Mouse (Mus musculus) frontal cortex, postnatal 10 days (tissue): ENCODE measurements around the gene Ss18l2.

Experiments used
- DNase-seq, 2 experiments: peaks; one replicate each; pipeline ENCODE4 v3.0.0; 2022; ENCODE audit warnings: low spot score in 2 of 2, mixed read lengths in 1 of 2

Ss18l2 gene

GRCm38 (mm10) chr9:121709898-121710583 lies at the start of gene Ss18l2:
Gene Ss18l2 (plus strand): TSS chr9:121710329.
- peak; percentile 97 for DNase-seq

DNA sequence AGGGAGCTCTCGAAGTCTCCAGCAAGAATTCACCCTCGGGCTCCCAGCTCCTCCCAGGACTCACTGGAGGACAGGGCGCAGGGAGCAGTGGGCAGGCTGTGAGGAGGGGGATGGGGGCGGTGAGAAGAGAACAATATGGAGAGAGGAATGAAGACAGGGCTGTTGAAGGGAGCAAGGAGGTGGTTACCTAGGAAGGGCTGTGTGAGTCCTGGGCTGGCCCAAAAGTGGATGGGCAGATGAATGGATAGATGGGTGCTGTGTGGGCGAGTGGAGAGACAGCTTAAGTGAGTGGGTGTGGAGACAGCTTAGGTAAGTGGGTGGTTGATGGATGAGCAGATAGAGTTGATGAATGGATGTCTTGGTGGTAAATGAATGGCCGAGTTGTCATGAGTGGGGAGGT lies 46.7 kb upstream of the Ss18l2 start:
- DNase-seq, result no peak

DNA sequence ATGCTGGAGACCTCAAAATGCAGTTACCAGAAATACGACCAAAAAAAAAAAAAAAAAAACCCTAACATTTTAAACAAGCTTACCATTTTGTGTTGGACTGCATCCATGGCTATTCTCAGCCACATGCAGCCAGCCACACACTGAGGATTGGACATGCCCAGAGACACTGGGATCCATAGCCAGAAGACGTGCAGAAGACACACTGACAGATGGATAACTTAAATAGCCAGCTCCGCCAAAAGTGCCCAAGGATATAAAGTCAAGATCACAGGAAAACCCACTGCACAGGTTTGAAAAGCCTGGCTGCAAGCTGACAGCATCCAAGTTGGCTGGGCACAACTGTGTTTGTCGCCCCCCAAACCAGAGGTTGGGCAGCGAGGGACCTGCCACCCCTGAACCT lies 46.0 kb upstream of the Ss18l2 start:
- DNase-seq, result no peak

GRCm38 (mm10) chr9:121666957-121667630 lies 43.0 kb upstream of the Ss18l2 start:
- DNase-seq, result peak; percentile 55 to 61

DNA sequence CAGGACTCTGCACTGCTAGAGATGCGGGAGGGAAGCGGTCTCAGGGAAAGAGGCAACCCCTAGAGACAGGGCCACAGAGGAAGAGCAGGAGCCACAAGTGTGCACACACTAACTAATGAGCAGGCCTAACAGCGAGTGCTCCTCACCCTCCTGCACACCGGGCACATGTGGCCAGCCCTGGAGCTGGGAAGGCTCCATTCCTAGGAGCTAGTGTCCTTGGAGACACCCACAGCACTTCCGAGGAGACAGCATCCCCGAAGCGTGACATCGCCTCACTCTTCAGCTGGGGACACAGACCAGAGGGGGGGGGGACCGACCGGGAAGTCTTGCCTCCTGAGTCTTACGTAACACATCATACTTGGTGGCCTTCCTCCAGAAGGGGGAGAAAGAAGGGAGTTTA lies 42.3 kb upstream of the Ss18l2 start:
- DNase-seq, result no peak

- DNase-seq, result peak in 1 of 2 experiments; percentile 57
Observed at GRCm38 (mm10) chr9:121669348-121669791, 40.8 kb upstream of the Ss18l2 start.

DNA sequence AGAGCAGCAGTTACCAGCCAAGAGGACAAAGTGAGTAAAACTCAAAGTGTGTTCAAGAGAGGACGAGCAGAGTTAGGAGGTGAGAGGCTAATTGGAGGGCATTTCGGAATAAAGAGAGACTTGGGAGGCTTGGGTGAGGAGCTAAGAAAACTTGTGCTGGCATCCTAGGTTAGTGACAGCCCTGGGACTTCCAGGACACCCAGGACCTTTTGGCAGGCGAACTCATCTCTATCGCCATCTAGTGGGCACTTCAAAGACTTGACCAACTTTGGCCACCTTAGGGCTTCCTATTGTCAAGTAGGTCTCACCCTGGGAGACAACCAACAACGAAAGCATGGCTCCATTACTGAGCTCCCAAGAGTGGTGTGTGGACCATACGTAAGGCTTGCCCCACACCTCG lies 38.8 kb upstream of the Ss18l2 start:
- no peak for DNase-seq

DNA sequence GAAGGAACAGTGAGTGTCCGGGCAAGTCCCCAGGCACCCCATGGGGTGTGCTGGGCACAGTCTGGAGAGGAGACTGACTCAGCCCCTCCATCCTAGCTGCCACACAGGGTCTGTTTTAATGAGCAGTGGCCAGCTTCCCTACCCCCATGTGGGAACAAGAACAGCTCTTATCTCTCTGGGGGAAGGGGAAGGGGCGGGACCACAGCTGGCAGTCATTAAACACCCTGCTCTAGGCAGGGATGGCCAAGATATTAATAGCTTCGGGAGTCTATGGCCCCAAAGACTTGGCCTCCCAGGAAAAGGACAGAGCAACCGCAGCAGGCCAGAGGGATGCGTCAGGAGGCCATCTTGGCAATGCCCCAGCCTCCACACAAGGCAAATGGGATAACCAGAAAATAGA lies 37.8 kb upstream of the Ss18l2 start:
- no peak for DNase-seq

DNA sequence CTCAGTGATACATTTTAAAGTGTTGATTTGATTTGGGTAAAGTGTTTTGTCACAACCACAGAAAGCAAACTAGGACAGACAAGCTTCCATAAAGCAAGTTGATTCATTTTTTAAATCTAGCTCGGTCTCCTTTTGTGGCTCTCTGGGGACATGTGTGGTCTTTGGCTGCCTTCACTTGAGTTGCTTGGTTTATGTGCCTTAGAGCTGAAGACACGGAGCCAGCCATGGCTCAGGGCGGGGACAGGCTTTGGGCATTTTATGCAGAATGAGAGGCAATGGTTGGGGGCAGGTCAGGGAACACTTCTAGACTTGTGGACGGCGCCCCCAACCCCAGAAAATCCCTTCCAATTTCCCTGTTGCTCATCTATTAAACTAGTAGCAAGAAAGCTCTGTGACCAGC lies 36.4 kb upstream of the Ss18l2 start:
- DNase-seq, result no peak

DNA sequence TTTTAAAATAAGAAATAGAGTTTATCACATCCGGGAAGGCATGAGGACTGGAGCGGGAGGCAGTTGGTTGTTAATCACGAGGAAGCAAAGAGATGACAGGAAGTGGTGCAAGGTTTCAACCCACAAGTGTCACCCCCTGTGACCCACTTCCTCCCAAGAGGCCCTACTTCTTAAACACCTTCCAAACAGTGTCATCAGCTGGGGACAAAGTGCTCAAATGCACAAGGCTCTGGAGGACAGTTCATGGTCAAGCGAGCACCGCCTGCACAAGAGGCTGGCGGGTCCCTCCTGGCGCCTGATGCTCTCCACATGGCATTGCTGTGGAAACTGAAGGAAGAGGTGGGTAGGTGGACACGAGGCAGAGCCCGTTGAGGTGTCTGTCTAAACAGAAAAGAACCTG lies 35.1 kb upstream of the Ss18l2 start:
- DNase-seq, result no peak

DNA sequence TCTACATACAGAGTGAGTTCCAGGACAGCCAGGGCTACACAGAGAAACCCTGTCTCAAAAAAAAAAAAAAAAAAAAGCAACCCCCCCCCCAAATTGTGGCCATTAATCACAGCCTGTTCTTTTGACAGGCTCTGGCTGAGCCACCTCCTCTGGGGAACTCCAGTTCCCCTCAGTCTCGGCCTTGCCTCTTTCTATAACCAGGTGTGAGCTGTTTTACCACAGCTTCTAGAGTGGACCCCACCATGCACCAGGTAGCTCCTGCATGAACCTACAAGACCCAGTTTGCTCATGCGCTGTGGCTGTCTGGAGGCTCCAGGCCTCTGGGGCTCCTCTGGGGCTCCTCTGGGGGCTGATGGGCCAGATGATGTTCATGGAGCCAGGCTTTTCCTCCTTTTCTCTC lies 34.6 kb upstream of the Ss18l2 start:
- DNase-seq, result no peak

DNA sequence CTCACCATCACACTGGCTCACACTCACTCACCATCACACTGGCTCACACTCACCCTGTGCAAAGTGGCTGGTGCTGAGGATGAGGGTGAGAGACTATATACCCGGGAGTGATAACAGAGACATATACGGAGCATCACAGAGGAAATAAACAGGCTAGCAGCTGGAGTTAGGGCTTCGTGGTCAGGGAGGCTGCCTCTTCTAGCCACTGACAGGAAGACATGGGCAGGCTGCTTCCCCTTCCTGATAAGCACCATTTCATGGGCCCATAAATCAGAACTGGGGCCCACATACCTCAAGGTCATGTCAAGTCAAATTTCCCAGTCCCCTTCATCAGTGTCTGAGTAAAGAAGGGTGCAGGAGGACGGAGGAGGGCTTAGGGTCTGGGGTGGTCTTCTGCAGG lies 33.1 kb upstream of the Ss18l2 start:
- no peak for DNase-seq

GRCm38 (mm10) chr9:121677476-121677875 lies 32.7 kb upstream of the Ss18l2 start:
- no peak for DNase-seq

- peak in 1 of 2 experiments; percentile 44 for DNase-seq
Observed at GRCm38 (mm10) chr9:121679549-121679948, 30.6 kb upstream of the Ss18l2 start.

GRCm38 (mm10) chr9:121681191-121681590 lies 28.9 kb upstream of the Ss18l2 start:
- no peak for DNase-seq

DNA sequence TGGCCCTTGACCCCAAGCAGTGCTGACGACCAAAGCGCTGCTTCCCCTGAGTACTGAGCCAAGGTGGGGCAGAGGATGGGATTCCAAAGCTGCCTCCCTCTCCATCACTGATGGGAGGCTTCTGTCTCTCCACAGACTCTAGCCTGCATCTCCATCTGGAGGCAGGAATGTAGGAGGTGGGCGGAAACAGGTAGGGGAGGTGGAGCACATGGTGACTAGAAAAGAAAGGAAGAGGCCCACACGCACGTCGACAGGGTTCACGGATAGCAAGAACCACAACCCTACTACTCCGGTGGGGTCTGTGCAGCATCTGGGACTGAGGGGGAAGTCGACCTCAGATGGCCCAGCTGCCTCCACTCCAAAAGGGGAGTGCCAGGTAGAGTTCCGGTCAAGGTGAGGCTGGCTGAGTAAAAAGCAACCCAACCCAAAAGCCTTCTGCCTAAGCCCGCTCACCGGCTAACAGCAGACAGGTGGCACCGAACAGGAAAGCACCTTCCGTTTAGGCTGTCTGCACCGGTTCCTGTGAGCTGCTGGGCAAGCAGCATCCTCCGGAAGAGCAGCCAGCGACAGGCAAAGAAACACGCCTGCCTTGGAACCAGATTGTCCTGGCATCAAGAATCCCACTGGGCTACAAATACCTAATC lies 28.0 kb upstream of the Ss18l2 start:
- no peak for DNase-seq

DNA sequence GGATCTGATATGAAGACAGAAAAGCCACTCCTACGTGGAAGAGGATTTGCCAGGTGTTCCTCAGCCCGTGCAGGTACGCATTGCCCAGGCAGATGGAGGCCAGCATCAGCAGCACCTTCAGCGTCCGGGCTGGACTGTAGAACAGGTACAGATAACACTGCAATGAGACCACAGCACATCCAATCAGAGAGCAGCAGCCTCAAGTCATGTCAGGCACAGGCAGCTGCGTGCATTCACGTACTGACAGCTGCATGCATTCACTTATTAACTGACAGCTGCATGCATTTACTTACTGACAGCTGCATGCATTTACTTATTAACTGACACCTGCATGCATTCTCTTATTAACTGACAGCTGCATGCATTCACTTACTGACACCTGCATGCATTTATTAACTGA lies 25.4 kb upstream of the Ss18l2 start:
- DNase-seq, result no peak

DNA sequence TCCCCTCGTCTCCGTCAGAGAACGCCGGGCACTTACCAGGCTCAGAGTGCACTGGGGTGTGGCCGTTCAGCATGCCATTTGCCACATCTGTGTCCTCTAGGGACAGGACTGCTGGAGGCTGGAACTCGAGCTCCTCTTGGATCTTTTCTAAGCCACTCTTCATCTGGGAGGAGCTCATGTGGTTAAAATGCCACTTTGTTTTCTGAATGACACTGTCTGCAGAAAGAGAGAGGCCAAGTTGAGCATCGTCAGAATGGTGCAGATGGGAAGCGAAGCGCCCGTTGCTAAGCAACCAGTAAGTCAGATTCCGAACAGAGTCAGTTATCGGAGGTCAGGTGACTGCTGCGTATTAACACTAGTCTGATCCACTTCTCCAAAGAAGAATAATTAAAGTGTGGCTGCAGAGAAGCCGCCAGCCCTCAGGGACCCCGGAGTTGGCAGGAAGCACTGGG lies 19.9 kb upstream of the Ss18l2 start:
- DNase-seq, result peak; percentile 59 to 65

- no peak for DNase-seq
Observed at GRCm38 (mm10) chr9:121690734-121691133, 19.4 kb upstream of the Ss18l2 start.

DNA sequence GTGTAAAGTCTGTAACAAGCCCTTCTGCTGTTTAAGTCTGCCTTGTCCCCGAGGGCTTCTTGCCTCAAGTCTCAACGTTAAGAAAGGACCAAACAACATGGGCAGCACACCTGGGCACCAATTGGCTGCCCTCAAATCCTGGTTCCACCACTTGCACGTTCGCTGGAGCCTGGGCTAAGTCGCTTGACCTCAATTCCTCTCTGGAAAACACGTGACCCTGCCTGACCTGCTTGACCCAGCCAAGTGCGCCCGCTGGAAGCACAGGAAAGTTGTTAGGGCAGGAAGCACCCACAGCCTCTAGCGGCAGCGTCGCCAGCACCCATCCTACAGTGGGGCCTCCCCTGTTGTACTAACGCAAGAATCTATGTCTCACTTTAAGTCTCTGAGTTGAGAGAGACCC lies 15.4 kb upstream of the Ss18l2 start:
- no peak for DNase-seq

GRCm38 (mm10) chr9:121696626-121697025 lies 13.5 kb upstream of the Ss18l2 start:
- no peak for DNase-seq

DNA sequence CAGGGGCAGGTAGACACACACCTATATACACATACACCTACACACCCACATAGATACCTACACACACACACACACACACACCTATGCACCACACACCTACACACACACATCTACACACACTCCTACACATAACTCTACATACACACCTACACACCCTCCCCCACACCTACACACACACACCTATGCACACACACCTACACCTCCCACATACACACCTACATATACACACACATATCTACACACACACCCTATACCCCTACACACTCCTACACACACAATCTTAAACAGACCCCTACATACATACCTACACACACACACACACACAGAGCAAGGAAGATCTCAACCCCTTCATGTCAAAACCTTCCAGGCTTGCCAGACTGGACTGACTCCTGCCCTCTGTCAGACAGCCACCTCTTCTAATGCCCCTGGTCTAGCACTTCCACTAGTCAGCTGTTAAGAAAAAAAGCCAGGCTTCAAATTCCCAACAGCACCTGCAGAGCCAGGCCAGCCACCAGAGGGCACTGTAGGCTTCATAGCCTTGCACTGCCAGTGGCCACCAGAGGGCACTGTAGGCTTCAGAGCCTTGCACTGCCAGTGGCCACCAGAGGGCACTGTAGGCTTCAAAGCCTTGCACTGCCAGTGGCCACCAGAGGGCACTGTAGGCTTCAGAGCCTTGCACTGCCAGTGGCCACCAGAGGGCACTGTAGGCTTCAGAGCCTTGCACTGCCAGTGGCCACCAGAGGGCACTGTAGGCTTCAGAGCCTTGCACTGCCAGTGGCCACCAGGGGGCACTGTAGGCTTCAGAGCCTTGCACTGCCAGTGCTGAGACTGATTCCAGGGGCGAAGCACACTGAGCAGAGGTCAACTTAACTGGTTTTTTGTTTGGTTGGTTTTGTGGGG lies 12.7 kb upstream of the Ss18l2 start:
- peak in 1 of 2 experiments; percentile 46 for DNase-seq
